Mouse (Mus musculus): ENCODE data around the gene Tmem63c. TPM values are rescaled to one million over a fixed set of nuclear protein-coding genes. Genes with fewer than 3 reads are reported as not detected.

Tmem63c gene
- polyA plus RNA-seq, 1 experiment from 2014 or later = 7.0 TPM

- H3K4me1 ChIP-seq = peaks cover 7% of the 10 kb centered on the region; the same call in 1 of the 2 replicates
- ATAC-seq (replicated peaks) = no peak
- H3K27me3 ChIP-seq = no peaks in the 10 kb centered on the region
- H3K4me2 ChIP-seq (replicated peaks) = no peak overlapping the region
- no peak overlapping the region for H3K27ac ChIP-seq (replicated peaks)
- 68% methylated on average over 5 of the region's 5 CpGs for WGBS
- no peak overlapping the region for H3K4me3 ChIP-seq
- H3K9ac ChIP-seq (replicated peaks) = no peak overlapping the region
- H3K36me3 ChIP-seq = no peaks in the 10 kb centered on the region
- H3K9me3 ChIP-seq = no peaks in the 10 kb centered on the region
Measured at GRCm38 (mm10) chr12:87031163-87031763, 10.1 kb downstream of the Tmem63c start.

- H3K27ac ChIP-seq (replicated peaks) = no peak overlapping the region
- H3K4me3 ChIP-seq = no peak overlapping the region
- no peak overlapping the region for H3K4me2 ChIP-seq (replicated peaks)
- H3K4me1 ChIP-seq = peaks cover 3% of the 10 kb centered on the region; the same call in 1 of the 2 replicates
- no peaks in the 10 kb centered on the region for H3K9me3 ChIP-seq
- no peaks in the 10 kb centered on the region for H3K36me3 ChIP-seq
- WGBS = 94% methylated on average over 7 of the region's 7 CpGs
- ATAC-seq (replicated peaks) = no peak
- H3K9ac ChIP-seq (replicated peaks) = no peak overlapping the region
- H3K27me3 ChIP-seq = no peaks in the 10 kb centered on the region
Measured at GRCm38 (mm10) chr12:87036631-87037030, 15.5 kb downstream of the Tmem63c start.

- no peak overlapping the region for H3K4me2 ChIP-seq (replicated peaks)
- no peak for ATAC-seq (replicated peaks)
- no peaks in the 10 kb centered on the region for H3K27me3 ChIP-seq
- WGBS = 71% methylated on average over 4 of the region's 4 CpGs
- H3K4me3 ChIP-seq = no peak overlapping the region
- no peak overlapping the region for H3K27ac ChIP-seq (replicated peaks)
- H3K36me3 ChIP-seq = no peaks in the 10 kb centered on the region
- no peak overlapping the region for H3K9ac ChIP-seq (replicated peaks)
- peaks cover 27% of the 10 kb centered on the region for H3K4me1 ChIP-seq
- H3K9me3 ChIP-seq = no peaks in the 10 kb centered on the region
Measured at GRCm38 (mm10) chr12:87040166-87040565, 19.0 kb downstream of the Tmem63c start.

GRCm38 (mm10) chr12:87040857-87041256, 19.7 kb downstream of the Tmem63c start:
- Histone ChIP-seq H3K9me3 (no peaks in the 10 kb centered on the region), H3K9ac (replicated peaks) (no peak overlapping the region), H3K27ac (replicated peaks) (peak overlapping the region; percentile 79), H3K27me3 (no peaks in the 10 kb centered on the region), H3K4me3 (no peak overlapping the region), H3K4me1 (peaks cover 27% of the 10 kb centered on the region), H3K4me2 (replicated peaks) (no peak overlapping the region), H3K36me3 (no peaks in the 10 kb centered on the region)
- WGBS = 58% methylated on average over 7 of the region's 7 CpGs
- ATAC-seq (replicated peaks) = no peak

GRCm38 (mm10) chr12:87042456-87042855, 21.3 kb downstream of the Tmem63c start:
- H3K4me3 ChIP-seq = no peak overlapping the region
- no peaks in the 10 kb centered on the region for H3K9me3 ChIP-seq
- WGBS = 70% methylated on average over 2 of the region's 2 CpGs
- H3K36me3 ChIP-seq = no peaks in the 10 kb centered on the region
- ATAC-seq (replicated peaks) = no peak
- H3K27me3 ChIP-seq = no peaks in the 10 kb centered on the region
- H3K9ac ChIP-seq (replicated peaks) = no peak overlapping the region
- peak overlapping the region; percentile 68; the same call in 1 of the 2 replicates for H3K27ac ChIP-seq (replicated peaks)
- peaks cover 27% of the 10 kb centered on the region for H3K4me1 ChIP-seq
- H3K4me2 ChIP-seq (replicated peaks) = no peak overlapping the region

GRCm38 (mm10) chr12:87043221-87043620, 22.1 kb downstream of the Tmem63c start:
- H3K36me3 ChIP-seq = no peaks in the 10 kb centered on the region
- no peak overlapping the region for H3K9ac ChIP-seq (replicated peaks)
- 47% methylated on average over 7 of the region's 7 CpGs for WGBS
- peaks cover 27% of the 10 kb centered on the region for H3K4me1 ChIP-seq
- no peak overlapping the region for H3K4me2 ChIP-seq (replicated peaks)
- H3K27ac ChIP-seq (replicated peaks) = peak overlapping the region; percentile 68
- ATAC-seq (replicated peaks) = peak; percentile 47; the same call in 1 of the 2 replicates
- H3K9me3 ChIP-seq = no peaks in the 10 kb centered on the region
- H3K4me3 ChIP-seq = no peak overlapping the region
- H3K27me3 ChIP-seq = no peaks in the 10 kb centered on the region

- H3K9me3 ChIP-seq = no peaks in the 10 kb centered on the region
- H3K4me3 ChIP-seq = no peak overlapping the region
- H3K9ac ChIP-seq (replicated peaks) = no peak overlapping the region
- peak; percentile 69 for ATAC-seq (replicated peaks)
- H3K27me3 ChIP-seq = no peaks in the 10 kb centered on the region
- WGBS = 2% methylated on average over 5 of the region's 5 CpGs
- H3K36me3 ChIP-seq = no peaks in the 10 kb centered on the region
- H3K27ac ChIP-seq (replicated peaks) = no peak overlapping the region; the same call in 1 of the 2 replicates
- H3K4me1 ChIP-seq = peaks cover 27% of the 10 kb centered on the region
- H3K4me2 ChIP-seq (replicated peaks) = no peak overlapping the region
Measured at GRCm38 (mm10) chr12:87044711-87045110, 23.6 kb downstream of the Tmem63c start.

GRCm38 (mm10) chr12:87047536-87047935, 26.4 kb downstream of the Tmem63c start:
- Histone ChIP-seq H3K36me3 (no peaks in the 10 kb centered on the region), H3K9me3 (no peaks in the 10 kb centered on the region), H3K4me2 (replicated peaks) (no peak overlapping the region), H3K27me3 (no peaks in the 10 kb centered on the region), H3K4me3 (no peak overlapping the region), H3K9ac (replicated peaks) (no peak overlapping the region), H3K27ac (replicated peaks) (no peak overlapping the region), H3K4me1 (peaks cover 24% of the 10 kb centered on the region)
- ATAC-seq (replicated peaks) = no peak
- 65% methylated on average over 3 of the region's 3 CpGs for WGBS

- Histone ChIP-seq H3K9me3 (no peaks in the 10 kb centered on the region), H3K4me3 (no peak overlapping the region), H3K27me3 (peaks cover 15% of the 10 kb centered on the region; the same call in 1 of the 2 replicates), H3K27ac (replicated peaks) (no peak overlapping the region), H3K36me3 (no peaks in the 10 kb centered on the region), H3K4me1 (no peaks in the 10 kb centered on the region), H3K4me2 (replicated peaks) (no peak overlapping the region), H3K9ac (replicated peaks) (no peak overlapping the region)
- peak; percentile 68 for ATAC-seq (replicated peaks)
- WGBS = 24% methylated on average over 12 of the region's 16 CpGs
Measured at GRCm38 (mm10) chr12:87052661-87053321, 31.7 kb downstream of the Tmem63c start.

- Histone ChIP-seq H3K9ac (replicated peaks) (no peak overlapping the region), H3K27ac (replicated peaks) (no peak overlapping the region), H3K27me3 (peaks cover 15% of the 10 kb centered on the region; the same call in 1 of the 2 replicates), H3K4me1 (no peaks in the 10 kb centered on the region), H3K9me3 (no peaks in the 10 kb centered on the region), H3K36me3 (no peaks in the 10 kb centered on the region), H3K4me2 (replicated peaks) (no peak overlapping the region), H3K4me3 (no peak overlapping the region)
- no peak for ATAC-seq (replicated peaks)
- 75% methylated on average over 7 of the region's 7 CpGs for WGBS
Measured at GRCm38 (mm10) chr12:87054873-87055272, 33.7 kb downstream of the Tmem63c start.

GRCm38 (mm10) chr12:87057066-87057465, 35.9 kb downstream of the Tmem63c start:
- ATAC-seq (replicated peaks) = no peak
- 62% methylated on average over 17 of the region's 17 CpGs for WGBS

GRCm38 (mm10) chr12:87065446-87065845, 44.3 kb downstream of the Tmem63c start:
- 77% methylated on average over 11 of the region's 11 CpGs for WGBS
- H3K4me2 ChIP-seq (replicated peaks) = no peak overlapping the region
- no peaks in the 10 kb centered on the region for H3K27me3 ChIP-seq
- H3K27ac ChIP-seq (replicated peaks) = no peak overlapping the region
- no peaks in the 10 kb centered on the region for H3K4me1 ChIP-seq
- no peak overlapping the region for H3K9ac ChIP-seq (replicated peaks)
- no peaks in the 10 kb centered on the region for H3K36me3 ChIP-seq
- no peak overlapping the region for H3K4me3 ChIP-seq
- ATAC-seq (replicated peaks) = no peak
- no peaks in the 10 kb centered on the region for H3K9me3 ChIP-seq

More at GRCm38 (mm10) chr12:87057066-87057465, 35.9 kb downstream of the Tmem63c start:
- no peaks in the 10 kb centered on the region for H3K9me3 ChIP-seq
- no peaks in the 10 kb centered on the region for H3K4me1 ChIP-seq
- no peak overlapping the region for H3K9ac ChIP-seq (replicated peaks)
- H3K4me3 ChIP-seq = no peak overlapping the region
- H3K36me3 ChIP-seq = no peaks in the 10 kb centered on the region
- H3K27ac ChIP-seq (replicated peaks) = no peak overlapping the region
- peaks cover 15% of the 10 kb centered on the region; the same call in 1 of the 2 replicates for H3K27me3 ChIP-seq
- no peak overlapping the region for H3K4me2 ChIP-seq (replicated peaks)

Measured in forebrain, embryonic 15.5 days (tissue).